Mouse (Mus musculus) ES-E14 (cell line): Measurements from ENCODE around the gene Guca1a.

Source experiments
- CHD2 ChIP-seq: IDR thresholded peaks from 2 replicates; pipeline ENCODE4 v1.6.1; 2014; ENCODE audit warnings: mild to moderate bottlenecking, low read depth, low read length, inconsistent platforms
- HCFC1 ChIP-seq: IDR thresholded peaks from 2 replicates; pipeline ENCODE4 v1.6.1; 2012; ENCODE audit warnings: low read length, inconsistent platforms, borderline replicate concordance; ENCODE audit not compliant: insufficient read depth
- MAFK ChIP-seq: IDR thresholded peaks from 2 replicates; pipeline ENCODE4 v1.6.1; 2014; ENCODE audit warnings: mild to moderate bottlenecking, low read depth, low read length, inconsistent platforms; ENCODE audit not compliant: insufficient read depth
- ZC3H11A ChIP-seq: IDR thresholded peaks from 2 replicates; pipeline ENCODE4 v1.6.1; 2012; ENCODE audit warnings: low read depth, mild to moderate bottlenecking, inconsistent platforms, low read length, borderline replicate concordance

DNA sequence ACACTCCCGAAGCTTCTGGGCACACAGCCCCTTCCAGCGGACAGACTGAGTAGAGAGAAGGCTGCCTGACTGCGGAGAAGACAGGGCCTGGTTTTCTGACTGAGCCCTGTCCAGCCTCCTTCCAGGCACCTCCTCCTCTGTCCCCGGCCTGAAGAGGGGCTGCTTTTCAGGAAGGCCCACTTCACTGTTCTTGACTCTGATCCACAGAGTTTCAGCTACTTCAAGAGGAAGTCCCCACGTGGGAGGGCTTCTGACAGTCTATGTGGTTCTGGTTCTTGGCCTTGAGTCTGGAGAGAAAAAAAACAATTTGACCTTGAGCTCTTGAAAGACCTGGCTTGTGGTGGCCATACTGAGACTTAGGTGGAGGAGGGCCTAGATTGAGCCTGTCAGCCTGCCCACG is 43.7 kb upstream of the Guca1a start:
- TF ChIP-seq MAFK (no peak), ZC3H11A (no peak), HCFC1 (no peak), CHD2 (no peak)
